Mouse (Mus musculus) heart, embryonic 11.5 days (tissue): ENCODE measurements around the gene Tango6. TPM values are rescaled to one million over a fixed set of nuclear protein-coding genes. Genes with fewer than 3 reads are reported as not detected.

Experiments
- ATAC-seq: fragments of 200-750 bp; cut with Nextera tagmentation; replicated peaks from 2 replicates; pipeline ENCODE4 v1.8.0; 2017; ENCODE audit warnings: moderate library complexity; ENCODE audit not compliant: insufficient number of reproducible peaks, low FRiP score, low TSS enrichment
- H3K27ac ChIP-seq: fragments of 300-500 bp; sonication (generic); 2 replicates; pipeline ENCODE4 v1.5.1; 2014; ENCODE audit warnings: mild to moderate bottlenecking, low read depth, low read length
- H3K27me3 ChIP-seq: fragments of 300-500 bp; sonication (generic); 2 replicates; pipeline ENCODE4 v1.6.1; 2014; ENCODE audit warnings: mild to moderate bottlenecking, low read length, mixed read lengths; ENCODE audit not compliant: control insufficient read depth, insufficient read depth
- H3K36me3 ChIP-seq: fragments of 300-500 bp; sonication (generic); 2 replicates; pipeline ENCODE4 v1.6.1; 2014; ENCODE audit warnings: mild to moderate bottlenecking, low read length, moderate library complexity, mixed read lengths; ENCODE audit not compliant: control insufficient read depth, insufficient read depth
- H3K4me1 ChIP-seq: fragments of 300-500 bp; sonication (generic); 2 replicates; pipeline ENCODE4 v1.6.1; 2014; ENCODE audit warnings: low read length; ENCODE audit not compliant: control insufficient read depth, insufficient read depth
- H3K4me2 ChIP-seq: fragments of 300-500 bp; sonication (generic); 2 replicates; pipeline ENCODE4 v1.6.1; 2014; ENCODE audit warnings: mild to moderate bottlenecking, moderate library complexity
- H3K4me3 ChIP-seq: fragments of 300-500 bp; sonication (generic); 2 replicates; pipeline ENCODE4 v1.5.1; 2014; ENCODE audit warnings: low read depth, low read length
- H3K9ac ChIP-seq: fragments of 300-500 bp; sonication (generic); 2 replicates; pipeline ENCODE4 v1.6.1; 2014; ENCODE audit warnings: mild to moderate bottlenecking, low read depth, low read length, moderate library complexity
- H3K9me3 ChIP-seq: fragments of 300-500 bp; sonication (generic); replicated peaks from 2 replicates; pipeline ENCODE4 v1.6.1; 2016; ENCODE audit warnings: low read length; ENCODE audit not compliant: control insufficient read depth
- WGBS: fragments of 180-500 bp; shearing (Covaris S2); extraction: QIAGEN DNeasy Blood & Tissue Kit; methylation state at CpG from one replicate; pipeline ENCODE4 v1.1.7; 2014; ENCODE audit not compliant: insufficient replicate concordance; 5-methylcytosine and 5-hydroxymethylcytosine counted together
- polyA plus RNA-seq: library from polyadenylated mRNA; unstranded; fragments of >200 nt; fragmentation: Nextera tagmentation; extraction: Ambion mirVana; gene quantifications from 2 replicates; pipeline ENCODE4 v1.2.1, GENCODE M21; 2014

Tango6 gene
- polyA plus RNA-seq, 1 experiment from 2014 or later = 5.9 TPM

GRCm38 (mm10) chr8:106838803-106839202, 155.9 kb downstream of the Tango6 start:
- 62% methylated on average over 6 of the region's 6 CpGs for WGBS
- H3K9me3 ChIP-seq = no peaks in the 10 kb centered on the region
- no peak overlapping the region for H3K4me3 ChIP-seq
- peak overlapping the region; percentile 90 for H3K27ac ChIP-seq
- no peak overlapping the region for H3K9ac ChIP-seq
- no peak for ATAC-seq
- H3K4me2 ChIP-seq = peak overlapping the region; percentile 41; the same call in 1 of the 2 replicates
- H3K27me3 ChIP-seq = no peaks in the 10 kb centered on the region
- no peaks in the 10 kb centered on the region for H3K36me3 ChIP-seq
- H3K4me1 ChIP-seq = peaks cover 23% of the 10 kb centered on the region

GRCm38 (mm10) chr8:106839209-106840001, 156.5 kb downstream of the Tango6 start:
- Histone ChIP-seq H3K9ac (peak overlapping the region; percentile 52; the same call in 1 of the 2 replicates), H3K36me3 (no peaks in the 10 kb centered on the region), H3K4me1 (peaks cover 23% of the 10 kb centered on the region), H3K27ac (peak overlapping the region; percentile 90), H3K27me3 (no peaks in the 10 kb centered on the region), H3K9me3 (no peaks in the 10 kb centered on the region), H3K4me2 (peak overlapping the region; percentile 41), H3K4me3 (no peak overlapping the region)
- WGBS = 33% methylated on average over 11 of the region's 11 CpGs
- ATAC-seq = no peak

- H3K4me1 ChIP-seq = peaks cover 2% of the 10 kb centered on the region
- H3K4me2 ChIP-seq = no peak overlapping the region
- H3K4me3 ChIP-seq = no peak overlapping the region
- 0 out of 2 replicates have a peak, but pooled peaks cover 2% of the 10 kb centered on the region for H3K36me3 ChIP-seq
- no peaks in the 10 kb centered on the region for H3K9me3 ChIP-seq
- no peak for ATAC-seq
- H3K27me3 ChIP-seq = no peaks in the 10 kb centered on the region
- WGBS = 67% methylated on average over 10 of the region's 10 CpGs
- H3K27ac ChIP-seq = no peak overlapping the region
- H3K9ac ChIP-seq = no peak overlapping the region
Observed at GRCm38 (mm10) chr8:106850034-106850433, 167.2 kb downstream of the Tango6 start.

- Histone ChIP-seq H3K9me3 (no peaks in the 10 kb centered on the region), H3K9ac (no peak overlapping the region), H3K4me1 (peaks cover 4% of the 10 kb centered on the region), H3K4me3 (no peak overlapping the region), H3K36me3 (0 out of 2 replicates have a peak, but pooled peaks cover 2% of the 10 kb centered on the region), H3K4me2 (no peak overlapping the region), H3K27ac (no peak overlapping the region), H3K27me3 (no peaks in the 10 kb centered on the region)
- ATAC-seq = peak; percentile 35; the same call in 1 of the 2 replicates
- 33% methylated on average over 8 of the region's 8 CpGs for WGBS
Observed at GRCm38 (mm10) chr8:106854534-106855241, 171.8 kb downstream of the Tango6 start.

- Histone ChIP-seq H3K4me1 (peaks cover 4% of the 10 kb centered on the region), H3K9ac (no peak overlapping the region)
Observed at GRCm38 (mm10) chr8:106855242-106855562, 172.3 kb downstream of the Tango6 start.

GRCm38 (mm10) chr8:106862845-106863244, 180.0 kb downstream of the Tango6 start:
- no peak for ATAC-seq
- Histone ChIP-seq H3K4me2 (no peak overlapping the region), H3K4me1 (no peaks in the 10 kb centered on the region), H3K27ac (no peak overlapping the region), H3K4me3 (no peak overlapping the region), H3K36me3 (no peaks in the 10 kb centered on the region), H3K9ac (no peak overlapping the region), H3K9me3 (no peaks in the 10 kb centered on the region), H3K27me3 (no peaks in the 10 kb centered on the region)
- 88% methylated on average over 10 of the region's 10 CpGs for WGBS

More at GRCm38 (mm10) chr8:106855242-106855562, 172.3 kb downstream of the Tango6 start:
- H3K27ac ChIP-seq = no peak overlapping the region
- WGBS = 77% methylated on average over 3 of the region's 3 CpGs
- H3K4me3 ChIP-seq = no peak overlapping the region
- H3K36me3 ChIP-seq = no peaks in the 10 kb centered on the region
- no peaks in the 10 kb centered on the region for H3K9me3 ChIP-seq
- ATAC-seq = no peak
- H3K4me2 ChIP-seq = no peak overlapping the region
- H3K27me3 ChIP-seq = no peaks in the 10 kb centered on the region

- no peak overlapping the region for H3K4me3 ChIP-seq
- no peak overlapping the region for H3K4me2 ChIP-seq
- ATAC-seq = no peak
- no peak overlapping the region for H3K27ac ChIP-seq
- no peaks in the 10 kb centered on the region for H3K36me3 ChIP-seq
- H3K9ac ChIP-seq = no peak overlapping the region
- H3K4me1 ChIP-seq = no peaks in the 10 kb centered on the region
- peaks cover 20% of the 10 kb centered on the region for H3K27me3 ChIP-seq
- no peaks in the 10 kb centered on the region for H3K9me3 ChIP-seq
- 78% methylated on average over 9 of the region's 9 CpGs for WGBS
Observed at GRCm38 (mm10) chr8:106865354-106865753, 182.5 kb downstream of the Tango6 start.

GRCm38 (mm10) chr8:106870051-106870450, 187.2 kb downstream of the Tango6 start, which contains the start of gene Has3:
Has3 (plus strand) TSS chr8:106870242.
- H3K4me1 ChIP-seq = peaks cover 20% of the 10 kb centered on the region
- H3K9ac ChIP-seq = peak within 1 kb of the TSS; percentile 69
- no peak within 1 kb of the TSS for H3K27ac ChIP-seq
- no peak for ATAC-seq
- no peaks in the 10 kb centered on the region for H3K9me3 ChIP-seq
- 1% methylated on average over 18 of the region's 18 CpGs for WGBS
- H3K27me3 ChIP-seq = peaks cover 58% of the 10 kb centered on the region
- peaks cover 5% of the 10 kb centered on the region; the same call in 1 of the 2 replicates for H3K36me3 ChIP-seq
- H3K4me3 ChIP-seq = peak within 1 kb of the TSS; percentile 64
- peak within 1 kb of the TSS; percentile 99 for H3K4me2 ChIP-seq
